Mouse (Mus musculus) layer of hippocampus, adult 2 months (tissue): ENCODE measurements around the gene Bag5. TPM values are rescaled to one million over a fixed set of nuclear protein-coding genes. Genes with fewer than 3 reads are reported as not detected.
"Not testable (repeated sequence)": the region's sequence is repeated elsewhere in the genome, so short reads cannot be mapped to it uniquely, and the experiment has no call there.

Experiments used
- DNase-seq, 2 experiments: peaks; one replicate each; pipeline ENCODE4 v3.0.0; 2022; ENCODE audit warnings: low spot score in 2 of 2
- H3K27ac ChIP-seq: fragments of 200-600 bp; 2 replicates; pipeline ENCODE4 v1.8.1; 2022
- H3K4me3 ChIP-seq: fragments of 200-600 bp; 2 replicates; pipeline ENCODE4 v1.8.1; 2022; ENCODE audit warnings: mild to moderate bottlenecking
- CTCF ChIP-seq: fragments of 200-600 bp; conservative IDR thresholded peaks from 2 replicates; pipeline ENCODE4 v1.8.1; 2022; ENCODE audit warnings: antibody characterized with exemption, mild to moderate bottlenecking, moderate library complexity
- total RNA-seq, 2 experiments: library from RNA; stranded (reverse); gene quantifications; 2 replicates each; pipeline ENCODE4 v1.2.3; 2021

Gene Bag5
- total RNA-seq, 2 experiments from 2014 or later, result 50.6 to 50.9 TPM

- Histone ChIP-seq H3K4me3 (no peak overlapping the region), H3K27ac (peak overlapping the region; percentile 32; the same call in 1 of the 2 replicates)
- DNase-seq, result no peak
- TF ChIP-seq CTCF, result no peak
These were observed 48.9 kb downstream of the Bag5 start for GRCm38 (mm10) chr12:111664144-111664634.

- no peak for DNase-seq
- H3K4me3 ChIP-seq, result no peak overlapping the region
- no peak for TF ChIP-seq CTCF
- peak overlapping the region; percentile 32; the same call in 1 of the 2 replicates for H3K27ac ChIP-seq
These were observed 49.6 kb downstream of the Bag5 start for GRCm38 (mm10) chr12:111663228-111664143.

- H3K27ac ChIP-seq, H3K4me3 ChIP-seq, DNase-seq: not testable (repeated sequence)
These were observed 51.5 kb downstream of the Bag5 start for GRCm38 (mm10) chr12:111661554-111661953.

- H3K4me3 ChIP-seq, result no peak overlapping the region
- no peak for TF ChIP-seq CTCF
- no peak overlapping the region for H3K27ac ChIP-seq
- no peak for DNase-seq
These were observed 52.4 kb downstream of the Bag5 start for GRCm38 (mm10) chr12:111660628-111661027.

Other genes starting within 250 kb of the Bag5 start
- gene Gm266, start 227.4 kb downstream of the Bag5 start, total RNA-seq, result 1 to 10 TPM; 5.2 to 6.1 TPM
- gene Eif5, start 175.2 kb downstream of the Bag5 start, total RNA-seq, result 100 to 1,000 TPM; 253 to 260 TPM
- gene Mark3, start 138.7 kb downstream of the Bag5 start, total RNA-seq, result 100 to 1,000 TPM; 108 to 110 TPM
- gene Ckb, start 40.9 kb downstream of the Bag5 start, total RNA-seq, result 1,000 to 10,000 TPM; 1,228 to 1,237 TPM
- gene Trmt61a, start 35.2 kb downstream of the Bag5 start, total RNA-seq, result 10 to 100 TPM; 16.7 to 18.0 TPM
- 10 to 100 TPM; 35.7 to 36.8 TPM for gene Apopt1, start within 50 bp of the Bag5 start, total RNA-seq
- 100 to 1,000 TPM; 654 to 684 TPM for gene Klc1, start 45.6 kb upstream of the Bag5 start, total RNA-seq
- gene Xrcc3, start 100.6 kb upstream of the Bag5 start, total RNA-seq, result 1 to 10 TPM; 3.2 to 4.2 TPM
- gene Zfyve21, start 100.9 kb upstream of the Bag5 start, total RNA-seq, result 10 to 100 TPM; 20.0 to 20.6 TPM
- gene Ppp1r13b, start 194.9 kb upstream of the Bag5 start, total RNA-seq, result 100 to 1,000 TPM; 101 to 106 TPM